Mouse (Mus musculus): ENCODE measurements around the gene Lin7b. TPM values are rescaled to one million over a fixed set of nuclear protein-coding genes. Genes with fewer than 3 reads are reported as not detected.

Gene Lin7b
- total RNA-seq (2021) = 10 to 100 TPM; 60.4 to 68.3 TPM

DNA sequence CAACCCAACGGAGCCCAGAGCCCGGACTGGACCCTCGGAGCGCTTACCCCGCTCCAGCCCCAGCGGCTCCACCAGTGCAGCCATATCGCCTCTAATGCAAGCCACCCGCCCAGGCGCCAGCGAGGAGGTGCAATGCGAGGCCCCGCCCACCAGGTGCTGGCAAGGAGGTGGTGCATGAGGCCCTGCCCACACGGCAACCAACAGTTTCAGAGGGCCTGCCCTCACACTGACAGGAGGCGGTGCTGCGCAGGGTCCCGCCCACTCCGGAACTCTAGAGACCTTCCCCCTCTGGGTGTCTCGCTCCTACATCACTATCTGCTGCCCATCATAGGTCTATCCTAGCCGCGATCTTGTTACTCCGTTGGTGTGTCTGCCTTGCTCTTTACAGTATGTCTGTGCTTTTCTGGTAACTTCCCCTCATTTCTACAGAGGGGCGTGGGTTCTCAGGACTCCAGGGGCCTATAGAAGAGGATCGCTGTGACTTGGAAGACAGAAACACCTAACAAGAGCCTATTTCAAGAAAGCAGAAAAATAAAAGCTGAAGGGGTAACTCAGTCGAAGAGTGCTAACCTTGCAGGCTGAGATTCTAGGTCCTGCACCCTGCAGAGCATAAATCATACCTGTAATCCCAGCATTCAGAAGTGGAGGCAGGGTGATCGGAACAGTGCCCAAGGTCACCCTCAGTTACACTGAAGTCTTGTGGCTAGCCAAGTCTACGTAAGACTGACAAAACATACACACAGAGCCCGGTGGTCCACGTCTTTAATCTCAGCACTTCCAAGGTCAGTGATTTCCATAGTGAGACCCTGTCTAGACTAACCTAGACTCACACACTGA, at the start of gene Lin7b:
TSS of gene Lin7b (minus strand) at position 109 of the 837 bp plus-strand sequence.
- intact Hi-C loops (cut with DNase I) = no loop called here

DNA sequence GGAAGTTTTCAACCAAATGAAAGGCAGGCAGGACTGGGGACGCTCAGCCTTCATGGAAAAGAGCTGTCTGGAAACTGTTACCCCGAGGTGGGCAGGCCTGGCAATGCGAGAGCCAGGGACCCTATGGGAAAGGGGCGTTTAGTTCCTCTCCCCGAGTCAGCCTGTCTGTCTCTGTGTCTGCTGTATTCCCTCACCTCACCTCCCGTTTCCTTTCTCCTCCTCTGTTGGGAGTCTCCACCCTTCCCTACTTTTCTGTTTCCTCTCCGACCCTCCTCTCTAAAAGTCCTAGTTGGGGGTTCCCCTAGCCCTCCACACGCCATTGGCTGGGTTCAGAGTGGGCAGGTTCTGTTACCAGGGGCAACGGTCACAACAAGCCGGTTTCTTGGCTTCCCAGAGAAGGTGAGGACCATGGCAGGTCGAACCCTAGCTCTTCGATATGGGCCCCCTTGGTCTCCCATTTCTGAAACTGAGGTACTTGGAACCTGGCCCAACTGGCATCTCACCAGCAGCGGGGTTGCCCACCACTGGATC, 47.6 kb upstream of the Lin7b start:
- DNase-seq = no peak
- intact Hi-C loops (cut with DNase I) = no loop called here

More for the DNA sequence above, at the start of gene Lin7b:
- DNase-seq = peak; percentile 87

- intact Hi-C loops (cut with DNase I) = no loop called here
- no peak for DNase-seq
These were observed 45.3 kb upstream of the Lin7b start for GRCm38 (mm10) chr7:45415636-45416035.

DNA sequence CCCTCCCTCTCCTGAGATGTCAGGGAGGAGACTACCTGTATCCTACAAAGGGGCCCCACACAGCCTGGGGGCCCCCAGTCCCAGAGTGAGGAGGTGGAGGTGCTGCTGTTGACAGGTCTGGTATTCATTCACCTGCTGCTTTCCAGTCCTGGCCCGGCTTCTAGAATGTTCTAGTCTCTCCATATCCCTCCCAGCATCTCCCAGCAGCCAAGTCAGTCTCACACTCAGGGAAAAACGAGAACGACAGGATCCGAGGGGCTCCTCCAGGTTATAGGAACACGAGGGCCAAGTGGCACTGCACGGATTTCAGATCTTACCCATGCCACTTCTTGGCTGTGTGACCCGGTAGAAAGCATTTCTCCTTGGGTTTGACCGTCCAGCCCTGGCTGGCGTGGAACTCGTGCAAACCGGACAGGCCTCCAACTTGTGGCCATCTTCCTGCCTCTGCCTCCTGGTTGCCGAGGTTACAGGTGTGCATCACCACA, 44.4 kb upstream of the Lin7b start:
- intact Hi-C loops (cut with DNase I) = no loop called here
- no peak for DNase-seq

DNA sequence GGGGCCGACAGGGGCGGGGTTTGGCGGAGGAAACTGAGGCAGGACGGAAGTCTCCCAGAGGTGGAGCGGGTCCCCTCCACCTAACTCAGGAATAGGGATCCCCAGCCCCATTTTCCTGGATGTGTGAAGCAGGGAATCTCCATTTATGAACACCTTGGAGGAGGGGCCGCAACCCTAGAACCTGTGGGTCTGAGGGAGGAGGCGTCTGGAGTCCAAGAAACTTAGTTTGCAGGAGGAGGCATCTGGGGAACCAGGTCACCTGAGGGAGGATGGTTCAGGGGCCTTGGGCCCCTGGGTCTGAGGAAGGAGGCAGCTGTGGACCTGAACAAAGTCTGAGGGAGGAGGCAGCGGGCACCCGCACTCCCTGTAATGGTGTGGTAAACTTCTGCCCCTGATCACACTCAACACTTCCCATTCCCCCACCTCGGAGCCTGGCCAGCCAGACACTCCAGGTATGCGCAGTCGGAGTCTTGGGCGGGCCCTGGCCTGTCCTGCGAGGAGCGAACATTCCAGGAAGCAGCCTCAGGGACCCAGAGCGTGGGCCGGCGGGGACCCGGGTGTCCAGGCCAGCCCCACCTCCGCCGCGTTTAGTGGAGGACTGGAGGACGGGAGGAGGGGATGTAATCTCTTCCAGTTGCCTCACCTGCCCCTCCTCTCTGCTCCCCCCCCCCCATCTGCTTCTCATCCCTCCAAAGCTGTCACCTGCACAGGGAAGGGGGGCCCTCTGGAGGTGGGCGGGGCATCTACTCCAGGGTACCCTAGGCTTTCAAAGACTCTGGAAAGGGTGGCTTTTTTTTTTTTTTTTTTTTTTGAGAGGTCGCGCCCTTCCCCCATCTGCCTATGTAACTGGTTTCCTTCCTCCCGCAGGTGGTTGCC, 43.7 kb upstream of the Lin7b start:
- no peak for DNase-seq
- intact Hi-C loops (cut with DNase I) = no loop called here

DNA sequence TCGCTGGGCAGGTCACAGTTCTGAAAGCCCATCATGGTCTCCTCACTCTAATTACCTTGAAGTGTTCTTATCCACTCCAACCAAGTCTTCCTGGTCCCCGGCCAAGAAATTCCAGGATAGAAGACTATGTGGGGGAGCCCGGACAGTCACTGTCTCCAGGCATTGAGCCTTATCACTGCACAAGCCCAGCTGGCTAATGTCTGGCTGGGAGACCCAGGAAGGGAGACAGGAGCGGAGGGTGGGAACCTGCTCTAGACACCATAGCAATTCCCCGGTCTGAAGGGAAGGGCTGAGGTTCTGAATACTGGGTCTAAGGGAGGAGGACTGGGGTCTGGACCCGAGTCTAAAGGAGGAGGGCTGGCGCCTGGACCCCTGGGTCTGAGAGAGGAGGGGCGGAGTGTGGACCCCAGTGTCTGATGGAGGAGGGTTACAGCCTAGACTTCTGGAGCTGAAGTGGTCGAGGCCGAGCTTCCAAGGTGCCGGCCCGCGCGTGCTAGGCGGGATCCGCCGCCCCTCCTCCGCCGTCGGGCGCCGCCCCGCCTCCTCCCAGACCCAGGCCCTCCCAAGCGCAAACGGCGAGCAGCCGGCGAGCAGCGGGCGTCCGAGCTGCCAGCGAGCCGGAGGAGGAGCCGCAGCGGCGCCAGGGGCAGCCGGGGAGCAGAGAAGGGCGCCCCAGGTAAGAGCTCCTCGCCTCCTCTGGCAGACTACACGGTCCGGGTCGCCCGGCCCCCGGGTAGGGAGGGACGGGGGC, 42.9 kb upstream of the Lin7b start, which contains the start of gene Ntf5:
TSS of gene Ntf5 (plus strand) at position 583 of the 751 bp plus-strand sequence.
- no peak for DNase-seq
- intact Hi-C loops (cut with DNase I) = no loop called here

DNA sequence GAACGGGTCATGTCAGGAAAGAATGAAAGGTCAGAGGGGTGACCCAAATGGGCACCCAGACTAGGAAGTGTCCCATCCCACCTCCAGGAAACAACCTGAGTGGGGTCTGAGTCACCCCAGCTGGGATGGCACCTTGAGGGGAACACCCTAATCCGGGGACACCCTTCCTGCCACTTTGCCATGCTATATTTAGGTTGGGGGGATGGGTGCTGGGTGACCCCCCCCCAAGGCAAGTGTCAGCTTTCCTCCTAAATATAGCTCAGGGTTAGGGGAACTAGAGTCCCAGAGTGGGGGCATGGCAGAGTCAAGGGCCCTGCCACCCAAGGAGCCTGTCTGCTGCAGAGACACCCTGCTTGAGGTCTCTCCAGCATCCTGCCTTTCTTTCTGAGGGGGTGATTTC, 42.0 kb upstream of the Lin7b start:
- no peak for DNase-seq
- intact Hi-C loops (cut with DNase I) = no loop called here

DNA sequence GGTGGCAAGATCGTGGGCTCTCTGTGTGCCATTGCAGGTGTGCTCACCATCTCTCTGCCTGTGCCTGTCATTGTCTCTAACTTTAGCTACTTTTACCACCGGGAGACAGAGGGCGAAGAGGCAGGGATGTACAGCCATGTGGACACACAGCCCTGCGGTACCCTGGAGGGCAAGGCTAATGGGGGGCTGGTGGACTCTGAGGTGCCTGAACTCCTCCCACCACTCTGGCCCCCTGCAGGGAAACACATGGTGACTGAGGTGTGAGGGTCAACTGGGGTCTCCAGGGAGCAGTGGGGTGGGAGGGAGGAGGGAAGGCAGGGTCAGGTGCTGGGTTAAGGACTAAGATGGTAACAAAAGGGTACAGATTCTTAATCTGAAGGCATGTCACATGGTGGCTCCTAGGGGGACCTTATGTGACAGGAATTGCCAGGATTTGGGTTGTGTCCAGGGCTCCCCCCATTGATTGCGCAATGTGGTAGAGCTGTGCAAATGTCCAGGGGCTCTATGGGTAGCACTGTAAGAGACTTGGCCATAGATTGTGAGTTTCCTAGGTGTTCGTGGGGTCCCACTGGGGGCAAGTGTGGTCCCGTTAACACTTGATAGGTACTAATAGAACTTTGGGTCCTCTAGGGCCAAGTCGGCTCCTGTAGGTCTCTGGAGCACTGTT, 39.2 kb upstream of the Lin7b start:
- DNase-seq = no peak
- intact Hi-C loops (cut with DNase I) = no loop called here

- no peak for DNase-seq
- intact Hi-C loops (cut with DNase I) = no loop called here
These were observed 38.6 kb upstream of the Lin7b start for GRCm38 (mm10) chr7:45408949-45409348.

- DNase-seq = no peak
- intact Hi-C loops (cut with DNase I) = no loop called here
These were observed 38.0 kb upstream of the Lin7b start for GRCm38 (mm10) chr7:45408351-45408750.

GRCm38 (mm10) chr7:45407836-45408235, 37.5 kb upstream of the Lin7b start:
- no peak for DNase-seq
- intact Hi-C loops (cut with DNase I) = no loop called here

- intact Hi-C loops (cut with DNase I) = no loop called here
- DNase-seq = no peak
These were observed 36.1 kb upstream of the Lin7b start for GRCm38 (mm10) chr7:45406157-45407156.

DNA sequence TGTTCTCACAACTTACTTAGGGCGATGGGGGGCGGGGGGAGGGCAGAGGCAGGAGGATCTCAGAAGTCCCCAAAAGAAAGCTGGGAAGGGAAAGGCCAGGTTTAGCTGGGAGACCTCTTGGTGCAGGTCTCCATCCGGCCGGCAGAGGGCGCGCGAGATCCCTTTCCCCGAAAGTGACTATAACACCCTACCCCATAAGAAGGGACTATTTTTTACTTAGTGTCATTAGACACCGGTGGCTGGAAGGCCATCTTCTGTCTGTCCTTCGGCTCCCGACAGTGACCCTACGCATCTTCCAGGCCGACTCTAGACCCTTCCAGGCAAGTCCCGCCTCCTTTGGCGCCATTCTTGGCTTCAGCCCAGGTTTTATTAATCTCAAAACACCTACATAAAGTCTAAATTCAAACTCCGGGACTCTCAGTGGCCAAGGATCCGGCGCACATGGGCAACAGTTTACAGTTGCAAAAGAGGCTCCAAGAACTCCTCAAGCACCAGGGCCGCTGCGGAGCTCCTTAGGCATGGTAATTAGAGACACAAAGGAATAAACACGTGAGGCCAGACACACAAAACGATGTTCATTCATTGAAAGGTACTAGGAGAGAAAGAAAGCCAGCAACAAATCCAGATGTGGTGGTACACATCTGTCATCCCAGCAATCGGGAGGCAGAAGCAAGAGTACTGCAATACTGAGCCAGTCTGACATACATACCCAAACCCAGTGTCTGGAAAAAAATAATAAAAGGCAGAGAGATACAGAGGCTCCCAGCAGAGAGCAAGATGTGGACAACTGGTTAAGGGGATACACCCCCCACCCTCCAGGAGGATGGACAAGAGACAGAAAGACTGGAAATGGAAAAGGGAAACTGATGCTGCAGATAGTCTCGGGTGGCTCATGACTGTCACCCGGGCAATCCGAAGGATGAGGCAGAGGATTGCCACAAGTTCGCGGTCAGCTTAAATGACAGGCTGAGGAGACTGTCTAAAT, 35.0 kb upstream of the Lin7b start, which contains the start of gene Kcna7:
TSS of gene Kcna7 (plus strand) at position 563 of the 985 bp plus-strand sequence.
- intact Hi-C loops (cut with DNase I) = no loop called here
- DNase-seq = peak; percentile 65

GRCm38 (mm10) chr7:45403532-45404261, 33.3 kb upstream of the Lin7b start:
- intact Hi-C loops (cut with DNase I) = no loop called here
- peak; percentile 73 for DNase-seq

GRCm38 (mm10) chr7:45401521-45402085, 31.2 kb upstream of the Lin7b start:
- no peak for DNase-seq
- intact Hi-C loops (cut with DNase I) = no loop called here

DNA sequence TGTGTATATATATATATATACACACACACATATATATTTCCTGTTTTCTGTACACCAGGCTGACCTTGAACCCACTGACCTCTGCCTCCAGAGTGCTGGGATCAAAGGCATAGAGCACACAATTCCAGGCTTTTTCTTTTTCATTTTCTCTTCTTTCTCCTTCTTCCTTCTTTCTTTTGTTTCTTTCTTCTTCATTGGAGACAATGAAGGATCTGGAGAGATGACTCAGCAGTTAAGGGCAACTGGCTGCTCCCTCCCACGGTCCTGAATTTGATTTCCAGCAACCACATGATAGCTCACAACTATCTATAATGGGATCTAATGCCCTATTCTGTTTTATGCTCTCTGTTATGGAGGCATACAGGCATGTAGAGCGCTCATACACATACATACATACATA, 26.4 kb upstream of the Lin7b start:
- DNase-seq = no peak
- intact Hi-C loops (cut with DNase I) = no loop called here

Measured in left cerebral cortex, postnatal 4 days (tissue).